Mouse (Mus musculus) layer of hippocampus, postnatal 14 days (tissue): Measurements from ENCODE around the gene Matk. TPM values are rescaled to one million over a fixed set of nuclear protein-coding genes. Genes with fewer than 3 reads are reported as not detected.

Experiments used
- DNase-seq, 2 experiments: peaks; one replicate each; pipeline ENCODE4 v3.0.0; 2021 to 2022; ENCODE audit warnings: low spot score in 2 of 2, mixed read lengths in 1 of 2
- total RNA-seq, 2 experiments: library from RNA; stranded (reverse); gene quantifications; 2 replicates each; pipeline ENCODE4 v1.2.3; 2021

Matk gene
- total RNA-seq, 2 experiments from 2014 or later: 246 to 268 TPM

GRCm38 (mm10) chr10:81238618-81239017, 14.1 kb upstream of the Matk start:
- DNase-seq: no peak

- peak; percentile 70 to 78 for DNase-seq
Measured at GRCm38 (mm10) chr10:81240876-81241275, 11.9 kb upstream of the Matk start.

GRCm38 (mm10) chr10:81242021-81242420, 10.7 kb upstream of the Matk start:
- no peak for DNase-seq

GRCm38 (mm10) chr10:81244146-81244545, 8.6 kb upstream of the Matk start:
- no peak for DNase-seq

GRCm38 (mm10) chr10:81244595-81244994, 8.1 kb upstream of the Matk start:
- DNase-seq: peak; percentile 68 to 77

- no peak for DNase-seq
Measured at GRCm38 (mm10) chr10:81245166-81245565, 7.6 kb upstream of the Matk start.

GRCm38 (mm10) chr10:81247804-81248203, 4.9 kb upstream of the Matk start:
- no peak for DNase-seq

- DNase-seq: no peak
Measured at GRCm38 (mm10) chr10:81249442-81249841, 3.3 kb upstream of the Matk start.

- DNase-seq: no peak
Measured at GRCm38 (mm10) chr10:81254886-81255285, 2.2 kb downstream of the Matk start.

- peak in 1 of 2 experiments; percentile 58 for DNase-seq
Measured at GRCm38 (mm10) chr10:81257158-81258039, 4.7 kb downstream of the Matk start.

GRCm38 (mm10) chr10:81259225-81259884, 6.6 kb downstream of the Matk start:
- no peak for DNase-seq

- DNase-seq: no peak
Measured at GRCm38 (mm10) chr10:81261025-81261424, 8.3 kb downstream of the Matk start.

- no peak for DNase-seq
Measured at GRCm38 (mm10) chr10:81265540-81265939, 12.8 kb downstream of the Matk start.

GRCm38 (mm10) chr10:81266211-81267105, 13.7 kb downstream of the Matk start, which contains the start of the genes Mrpl54 and Apba3:
Mrpl54 (minus strand) TSS chr10:81266934.
Apba3 (plus strand) TSS chr10:81266960.
- peak; percentile 96 to 99 for DNase-seq

- peak; percentile 70 to 92 for DNase-seq
Measured at GRCm38 (mm10) chr10:81268056-81268455, 15.3 kb downstream of the Matk start.

- DNase-seq: no peak
Measured at GRCm38 (mm10) chr10:81268643-81269412, 16.1 kb downstream of the Matk start.

- no peak for DNase-seq
Measured at GRCm38 (mm10) chr10:81272356-81272755, 19.6 kb downstream of the Matk start.

GRCm38 (mm10) chr10:81273842-81274241, 21.1 kb downstream of the Matk start:
- no peak for DNase-seq

- DNase-seq: no peak
Measured at GRCm38 (mm10) chr10:81277676-81278075, 24.9 kb downstream of the Matk start.

- no peak for DNase-seq
Measured at GRCm38 (mm10) chr10:81279496-81279895, 26.8 kb downstream of the Matk start.
